Mouse (Mus musculus) E14TG2a.4 (cell line): ENCODE results near the gene Olfr194.

ENCODE experiments used
- H3K27me3 ChIP-seq: 2 replicates; pipeline ENCODE4 v1.6.1; 2014; ENCODE audit warnings: low read length, control low read depth; ENCODE audit not compliant: insufficient read depth
- H3K36me3 ChIP-seq: 2 replicates; pipeline ENCODE4 v1.6.1; 2014; ENCODE audit warnings: low read length, control low read depth; ENCODE audit not compliant: insufficient read depth
- H3K4me1 ChIP-seq: replicated peaks from 2 replicates; pipeline ENCODE4 v1.6.1; 2014; ENCODE audit warnings: low read depth, low read length, control low read depth
- H3K4me3 ChIP-seq: replicated peaks from 2 replicates; pipeline ENCODE4 v1.5.1; 2014; ENCODE audit warnings: mild to moderate bottlenecking, low read length
- H3K9me3 ChIP-seq: 2 replicates; pipeline ENCODE4 v1.6.1; 2014; ENCODE audit warnings: low read length, control low read depth
- CTCF ChIP-seq: conservative IDR thresholded peaks from 2 replicates; pipeline ENCODE4 v1.5.1; 2014; ENCODE audit warnings: low read length
- NANOG ChIP-seq: IDR thresholded peaks from 2 replicates; pipeline ENCODE4 v1.6.1; 2014; ENCODE audit warnings: borderline replicate concordance, low read length, mixed read lengths
- POU5F1 ChIP-seq: IDR thresholded peaks from 2 replicates; pipeline ENCODE4 v1.6.1; 2014; ENCODE audit warnings: low read length, borderline replicate concordance

Gene Olfr194

GRCm38 (mm10) chr16:59077905-59078304 is 43.0 kb downstream of the Olfr194 start, which contains the start of gene Olfr190:
Gene Olfr190, minus strand, starts transcription at chr16:59078005.
- Histone ChIP-seq H3K27me3 (no peaks in the 10 kb centered on the region), H3K9me3 (no peaks in the 10 kb centered on the region), H3K4me3 (no peak within 1 kb of the TSS), H3K36me3 (no peaks in the 10 kb centered on the region), H3K4me1 (no peaks in the 10 kb centered on the region)
- no peak for TF ChIP-seq POU5F1

- H3K27me3 ChIP-seq: no peaks in the 10 kb centered on the region
- no peak overlapping the region for H3K4me3 ChIP-seq
- no peaks in the 10 kb centered on the region for H3K36me3 ChIP-seq
- H3K4me1 ChIP-seq: no peaks in the 10 kb centered on the region
- H3K9me3 ChIP-seq: no peaks in the 10 kb centered on the region
- TF ChIP-seq POU5F1 (no peak), NANOG (no peak), CTCF (no peak)
Observed at GRCm38 (mm10) chr16:59073520-59073919, 47.3 kb downstream of the Olfr194 start.

GRCm38 (mm10) chr16:59071755-59072154 is 49.1 kb downstream of the Olfr194 start:
- Histone ChIP-seq H3K4me1 (no peaks in the 10 kb centered on the region), H3K9me3 (no peaks in the 10 kb centered on the region), H3K36me3 (no peaks in the 10 kb centered on the region), H3K4me3 (no peak overlapping the region), H3K27me3 (no peaks in the 10 kb centered on the region)
- TF ChIP-seq CTCF (no peak), NANOG (no peak), POU5F1 (no peak)
